Mouse (Mus musculus) 3T3-L1 (cell line): ENCODE results near the gene Ptch2.

Experiments used
- DNase-seq: peaks from one replicate; pipeline ENCODE4 v3.0.0-alpha.2; 2015; ENCODE audit warnings: low read depth, low spot score

Ptch2 gene

DNA sequence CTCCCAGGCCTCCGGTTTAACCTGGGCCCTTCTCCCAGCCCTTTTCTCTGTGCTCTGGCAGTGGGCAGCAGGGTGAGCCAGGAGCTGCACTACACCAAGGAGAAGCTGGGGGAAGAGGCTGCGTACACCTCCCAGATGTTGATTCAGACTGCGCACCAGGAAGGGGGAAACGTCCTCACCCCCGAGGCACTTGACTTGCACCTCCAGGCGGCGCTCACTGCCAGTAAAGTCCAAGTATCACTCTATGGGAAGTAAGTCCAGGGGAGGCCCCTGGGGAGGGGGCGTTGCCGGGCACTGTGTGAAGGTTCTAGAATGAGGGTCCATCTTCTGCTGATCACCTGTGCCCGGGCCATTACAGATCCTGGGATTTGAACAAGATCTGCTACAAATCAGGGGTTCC, 8.8 kb downstream of the Ptch2 start:
- no peak for DNase-seq

DNA sequence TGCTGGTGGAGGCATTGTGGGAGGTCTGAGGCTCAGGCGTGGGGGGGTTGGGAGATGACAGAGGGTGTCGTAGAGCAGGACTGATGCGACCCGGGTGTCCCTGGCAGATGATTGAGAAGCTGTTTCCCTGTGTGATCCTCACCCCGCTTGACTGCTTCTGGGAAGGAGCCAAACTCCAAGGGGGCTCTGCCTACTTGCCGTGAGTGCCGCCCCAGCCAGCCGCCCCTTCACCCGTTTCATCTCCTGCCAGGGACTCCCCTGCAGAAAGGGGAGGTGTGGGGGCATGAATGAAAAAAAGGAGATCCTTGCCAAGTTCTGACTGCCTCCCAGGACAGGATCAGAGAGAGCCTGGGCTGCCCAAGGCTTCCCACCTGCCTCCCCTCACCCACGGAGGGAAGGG, 9.3 kb downstream of the Ptch2 start:
- no peak for DNase-seq

DNA sequence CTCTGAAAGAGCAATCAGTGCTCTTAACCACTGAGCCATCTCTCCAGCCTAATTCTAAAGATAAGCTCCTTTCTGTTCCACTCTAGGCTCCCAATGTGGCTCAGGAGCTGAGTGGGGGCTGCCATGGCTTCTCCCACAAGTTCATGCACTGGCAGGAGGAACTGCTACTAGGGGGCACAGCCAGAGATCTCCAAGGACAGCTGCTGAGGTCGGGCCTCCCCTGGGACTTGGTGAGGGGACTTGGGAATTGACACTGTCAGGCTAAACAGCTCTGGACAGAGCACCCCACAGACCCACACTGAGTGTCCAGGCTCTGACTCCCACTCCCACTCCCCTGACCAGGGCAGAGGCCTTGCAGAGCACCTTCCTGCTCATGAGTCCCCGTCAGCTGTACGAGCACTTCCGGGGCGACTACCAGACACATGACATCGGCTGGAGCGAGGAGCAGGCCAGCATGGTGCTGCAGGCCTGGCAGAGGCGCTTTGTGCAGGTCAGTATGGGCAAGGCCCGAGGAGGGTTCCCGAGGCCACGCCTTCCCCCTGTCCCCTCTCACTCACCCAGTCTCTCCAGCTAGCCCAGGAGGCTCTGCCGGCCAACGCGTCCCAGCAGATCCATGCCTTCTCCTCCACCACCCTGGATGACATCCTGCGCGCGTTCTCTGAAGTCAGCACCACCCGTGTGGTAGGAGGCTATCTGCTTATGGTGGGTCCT, 12.1 kb downstream of the Ptch2 start:
- DNase-seq: no peak

DNA sequence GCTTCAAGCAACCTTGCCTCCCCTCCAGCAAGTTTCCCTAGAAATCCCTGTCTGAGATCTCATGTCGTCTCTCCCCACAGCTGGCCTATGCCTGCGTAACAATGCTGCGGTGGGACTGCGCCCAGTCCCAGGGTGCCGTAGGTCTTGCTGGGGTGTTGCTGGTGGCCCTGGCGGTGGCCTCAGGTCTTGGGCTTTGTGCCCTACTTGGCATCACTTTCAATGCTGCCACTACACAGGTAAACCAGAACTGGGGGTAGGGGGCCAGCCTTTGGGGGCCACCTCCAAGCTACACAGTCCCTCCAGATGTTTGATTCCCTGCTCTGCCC, 12.6 kb downstream of the Ptch2 start:
- DNase-seq: no peak

DNA sequence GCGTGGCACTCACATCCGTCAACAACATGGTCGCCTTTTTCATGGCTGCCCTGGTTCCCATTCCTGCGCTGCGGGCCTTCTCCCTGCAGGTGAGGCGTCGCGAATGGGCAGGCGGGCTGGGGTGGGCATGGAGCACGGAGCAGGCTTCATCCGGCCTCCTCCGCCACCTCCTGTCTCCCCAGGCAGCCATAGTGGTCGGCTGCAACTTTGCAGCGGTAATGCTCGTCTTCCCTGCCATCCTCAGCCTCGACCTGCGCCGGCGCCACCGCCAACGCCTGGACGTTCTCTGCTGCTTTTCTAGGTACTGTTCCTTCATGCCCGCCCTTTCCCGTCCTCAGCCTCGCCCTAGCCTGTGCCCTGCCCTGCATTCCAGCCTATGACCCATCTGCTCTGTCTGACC, 13.5 kb downstream of the Ptch2 start:
- no peak for DNase-seq

DNA sequence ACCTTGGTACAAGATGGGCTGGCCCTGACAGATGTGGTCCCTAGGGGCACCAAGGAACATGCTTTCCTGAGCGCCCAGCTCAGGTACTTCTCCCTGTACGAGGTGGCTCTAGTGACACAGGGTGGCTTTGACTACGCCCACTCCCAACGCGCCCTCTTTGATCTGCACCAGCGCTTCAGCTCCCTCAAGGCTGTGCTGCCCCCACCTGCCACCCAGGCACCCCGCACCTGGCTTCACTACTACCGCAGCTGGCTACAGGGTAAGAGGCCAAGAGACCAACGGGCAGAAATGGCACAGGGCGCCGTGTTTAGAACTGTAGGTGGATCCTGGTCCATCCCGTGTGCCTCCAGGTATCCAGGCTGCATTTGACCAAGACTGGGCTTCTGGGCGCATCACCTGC, 14.4 kb downstream of the Ptch2 start:
- DNase-seq: no peak

DNA sequence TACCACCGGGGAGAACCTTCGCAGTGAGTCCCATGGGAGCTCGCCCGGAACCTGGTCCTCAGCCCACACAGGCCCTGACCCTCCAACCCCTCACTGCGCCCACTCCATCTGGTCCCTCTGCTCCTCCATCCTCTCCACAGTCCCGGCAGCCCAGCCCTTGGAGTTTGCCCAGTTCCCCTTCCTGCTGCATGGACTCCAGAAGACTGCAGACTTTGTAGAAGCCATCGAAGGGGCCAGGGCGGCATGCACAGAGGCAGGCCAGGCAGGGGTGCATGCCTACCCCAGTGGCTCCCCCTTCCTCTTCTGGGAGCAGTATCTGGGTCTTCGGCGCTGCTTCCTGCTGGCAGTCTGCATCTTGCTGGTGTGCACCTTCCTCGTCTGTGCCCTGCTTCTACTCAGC, 15.1 kb downstream of the Ptch2 start:
- no peak for DNase-seq

DNA sequence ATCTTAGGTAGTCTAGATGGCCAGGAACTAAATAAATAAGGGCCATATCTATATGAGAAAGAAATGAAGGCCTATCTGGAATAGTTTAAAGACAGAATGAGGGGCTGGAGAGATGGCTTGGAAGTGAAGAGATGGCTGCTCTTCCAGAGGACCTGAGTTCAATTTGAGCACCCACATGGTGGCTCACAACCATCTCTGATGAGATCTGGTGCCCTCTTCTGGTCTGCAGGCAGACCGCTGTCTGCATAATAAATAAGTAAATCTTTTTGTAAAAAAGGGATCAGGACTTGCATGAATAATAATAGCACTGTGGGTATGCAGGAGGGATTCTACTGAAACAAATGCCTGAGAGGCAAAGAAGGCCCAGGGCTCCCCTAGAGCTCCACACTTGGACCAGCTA, 17.4 kb downstream of the Ptch2 start:
- DNase-seq: no peak

DNA sequence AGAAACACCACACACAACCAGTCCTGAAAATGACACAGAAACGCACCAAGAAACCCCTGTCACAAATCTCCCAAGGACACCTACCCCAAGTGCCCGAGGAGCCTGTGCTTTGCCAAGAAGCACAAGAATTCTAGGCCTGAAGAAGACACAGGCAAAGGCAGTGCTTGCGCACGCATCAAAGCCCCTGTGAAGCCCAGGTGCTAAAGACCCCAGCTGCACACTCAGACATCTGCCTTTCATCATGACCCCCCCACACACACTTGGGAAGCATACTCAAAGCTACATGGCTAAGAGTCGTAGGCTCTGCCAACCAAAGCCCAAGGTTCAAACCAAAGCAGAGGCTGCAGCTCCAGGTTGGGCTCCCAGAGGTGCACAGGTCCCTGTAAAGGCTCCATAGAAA, 19.7 kb downstream of the Ptch2 start:
- no peak for DNase-seq

DNA sequence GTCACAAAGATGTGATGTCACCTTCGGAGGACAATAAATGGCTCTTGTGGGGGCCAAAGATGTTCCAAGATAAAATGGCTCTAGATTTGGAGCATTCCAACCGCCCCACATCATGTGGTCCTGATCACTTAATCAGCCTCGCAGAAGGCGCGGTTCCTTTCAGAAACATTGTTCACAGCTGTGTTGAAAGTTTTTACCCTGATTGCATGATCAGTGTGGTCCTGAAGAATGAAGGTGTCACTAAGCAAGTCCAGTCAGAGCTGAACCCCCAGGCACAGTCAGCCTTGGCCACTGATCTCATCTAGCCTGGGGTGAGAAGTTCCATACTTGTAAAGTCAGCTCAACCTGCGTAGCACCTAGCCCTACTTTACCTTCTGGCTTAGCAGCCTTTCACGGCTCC, 22.1 kb downstream of the Ptch2 start:
- no peak for DNase-seq

DNA sequence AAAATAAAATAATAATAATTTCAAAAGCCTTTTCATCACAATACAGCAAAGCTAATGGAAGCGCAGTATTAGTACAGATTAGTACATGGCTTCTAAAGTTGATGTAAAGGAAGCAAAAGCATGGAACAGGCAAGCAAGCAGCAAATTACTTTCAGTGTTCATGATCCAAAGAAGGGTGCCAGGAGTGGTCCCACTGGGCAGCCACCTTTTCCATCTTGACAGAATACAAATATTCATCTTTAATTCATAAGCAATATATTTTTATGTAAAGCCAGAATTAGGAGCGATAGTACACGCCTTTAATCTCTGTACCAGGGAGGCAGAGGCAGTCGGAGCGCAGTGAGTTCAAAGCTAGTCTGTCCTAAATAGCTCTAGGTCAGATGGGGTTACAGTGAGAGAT, 23.8 kb downstream of the Ptch2 start:
- DNase-seq: no peak

DNA sequence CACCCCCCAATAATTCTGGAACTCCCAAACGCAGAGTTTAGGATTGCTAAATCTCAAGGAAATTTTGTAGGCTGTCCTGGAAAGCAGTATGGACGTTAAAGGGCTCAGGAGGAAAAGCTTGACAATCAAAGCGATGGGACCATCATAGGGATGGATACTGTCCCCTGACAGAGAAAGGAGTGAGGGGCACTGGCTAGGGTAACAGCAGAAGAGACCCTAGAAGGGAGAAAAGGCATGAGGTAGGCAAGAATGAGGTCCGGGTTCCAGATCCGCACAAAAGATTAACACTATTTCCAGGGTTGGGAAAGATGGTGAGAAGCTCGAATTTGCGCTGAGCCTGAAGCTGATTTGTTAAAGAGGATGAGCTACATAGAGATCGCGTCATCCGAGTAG, 24.2 kb downstream of the Ptch2 start:
- DNase-seq: no peak

DNA sequence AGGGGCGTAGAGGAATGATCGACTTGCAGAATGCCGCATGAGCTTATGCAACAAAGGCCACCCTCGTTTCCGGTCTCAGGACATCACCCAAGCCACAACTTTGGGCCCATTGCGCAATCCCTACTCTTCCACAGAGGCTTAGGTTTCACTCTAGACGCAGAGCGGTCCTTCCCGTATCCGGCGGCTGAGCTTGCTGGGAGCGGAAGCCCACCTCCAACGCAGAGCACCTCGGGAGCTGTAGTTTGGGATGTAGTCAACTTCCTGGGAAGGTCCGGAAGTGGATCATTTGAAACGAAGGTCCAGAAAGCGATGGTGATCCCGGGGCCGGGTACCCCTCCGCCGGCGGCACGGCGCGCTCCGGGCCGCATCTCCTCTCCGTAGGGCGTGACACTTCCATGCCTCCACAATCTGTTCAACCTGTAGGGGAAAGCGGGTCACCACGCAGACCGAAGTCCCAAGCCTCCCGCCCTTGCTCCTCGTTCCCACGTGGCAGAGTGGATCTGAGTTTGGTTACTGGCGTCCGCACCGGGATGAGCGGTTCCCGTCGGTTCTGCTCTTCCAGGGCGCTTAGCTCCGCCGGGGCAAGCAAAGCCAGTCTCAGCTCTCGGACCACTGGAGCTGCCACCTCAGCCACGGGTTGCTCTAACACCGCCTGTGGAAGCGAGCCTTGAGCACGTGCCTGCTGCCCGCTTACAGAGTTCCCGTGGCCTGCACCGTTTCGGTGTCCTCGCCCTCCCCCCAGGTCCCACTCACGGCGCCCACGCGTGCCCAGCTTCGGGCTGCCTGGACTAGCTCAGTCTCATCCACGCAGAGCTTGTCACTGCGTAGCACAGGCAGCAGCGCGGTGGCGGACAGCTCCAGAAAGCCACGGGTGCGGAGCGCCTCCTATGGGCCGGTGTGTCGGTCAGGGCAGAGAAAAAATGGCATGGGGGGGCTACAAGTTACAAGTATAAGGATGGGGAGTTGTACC, 24.9 kb downstream of the Ptch2 start:
- DNase-seq: peak; percentile 100

DNA sequence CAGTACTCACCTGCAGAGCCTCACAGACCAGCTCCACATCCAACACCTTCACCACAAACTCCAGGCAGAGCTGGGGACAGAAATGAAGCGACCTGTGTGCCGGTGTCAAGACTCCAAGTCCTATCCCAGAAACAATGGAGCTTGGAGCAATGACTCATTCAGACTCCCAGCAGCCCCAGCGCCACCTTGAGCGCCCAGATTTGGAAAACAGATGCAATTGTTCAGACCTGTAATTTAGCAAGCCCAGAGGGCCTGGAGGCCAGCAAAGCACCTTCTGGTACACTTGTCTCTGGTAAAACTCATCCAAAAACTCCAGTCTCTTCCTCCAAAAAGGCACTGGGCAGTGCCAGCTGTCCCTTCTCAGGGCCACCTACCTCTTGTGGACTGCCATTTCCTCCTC, 26.3 kb downstream of the Ptch2 start:
- DNase-seq: no peak

DNA sequence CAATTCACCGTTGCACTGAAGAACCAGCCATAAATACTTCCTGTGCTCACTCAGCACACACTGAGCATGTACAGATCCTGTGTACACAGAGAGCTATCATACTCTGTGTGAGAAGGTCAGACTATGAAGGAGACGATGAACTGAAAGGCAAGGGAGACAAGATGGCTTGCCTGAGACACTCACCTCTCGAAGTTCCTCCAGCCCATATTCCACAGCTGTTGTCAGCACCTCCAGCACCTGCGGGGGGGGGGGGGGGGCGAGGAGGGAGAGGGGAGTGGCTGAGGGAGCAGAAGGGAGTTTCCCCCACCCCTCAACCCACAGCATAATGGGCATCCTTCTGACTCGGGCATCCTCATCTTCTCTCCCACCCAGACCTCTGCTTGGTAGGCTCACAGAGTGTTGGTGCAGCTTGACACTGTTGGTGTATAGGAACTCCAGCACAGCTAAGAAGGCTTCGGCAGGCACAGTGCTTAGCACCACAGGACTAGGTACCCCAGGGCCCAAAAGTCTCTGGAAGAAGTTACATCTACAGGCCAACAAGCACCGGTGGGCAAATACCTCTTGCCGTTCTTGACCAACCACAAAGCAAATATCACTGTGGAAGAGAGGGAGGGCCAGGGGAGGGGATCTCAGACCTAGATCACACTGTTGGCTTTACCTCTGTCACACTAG, 27.8 kb downstream of the Ptch2 start:
- DNase-seq: no peak

DNA sequence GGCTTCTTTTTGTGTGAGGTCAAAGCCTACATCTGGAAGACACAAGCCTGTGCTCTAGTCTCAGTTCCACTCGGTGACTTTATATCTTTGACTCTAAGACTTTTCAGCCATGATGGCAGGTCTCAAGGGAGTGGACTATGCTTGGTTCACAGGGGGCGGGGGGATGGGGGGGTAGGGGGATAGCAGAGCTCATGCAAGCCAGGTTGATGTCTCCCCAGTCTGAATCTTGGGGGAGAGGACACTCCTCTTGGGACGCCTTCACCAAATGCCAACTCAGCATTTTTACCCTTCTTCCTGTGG, 28.3 kb downstream of the Ptch2 start:
- no peak for DNase-seq

DNA sequence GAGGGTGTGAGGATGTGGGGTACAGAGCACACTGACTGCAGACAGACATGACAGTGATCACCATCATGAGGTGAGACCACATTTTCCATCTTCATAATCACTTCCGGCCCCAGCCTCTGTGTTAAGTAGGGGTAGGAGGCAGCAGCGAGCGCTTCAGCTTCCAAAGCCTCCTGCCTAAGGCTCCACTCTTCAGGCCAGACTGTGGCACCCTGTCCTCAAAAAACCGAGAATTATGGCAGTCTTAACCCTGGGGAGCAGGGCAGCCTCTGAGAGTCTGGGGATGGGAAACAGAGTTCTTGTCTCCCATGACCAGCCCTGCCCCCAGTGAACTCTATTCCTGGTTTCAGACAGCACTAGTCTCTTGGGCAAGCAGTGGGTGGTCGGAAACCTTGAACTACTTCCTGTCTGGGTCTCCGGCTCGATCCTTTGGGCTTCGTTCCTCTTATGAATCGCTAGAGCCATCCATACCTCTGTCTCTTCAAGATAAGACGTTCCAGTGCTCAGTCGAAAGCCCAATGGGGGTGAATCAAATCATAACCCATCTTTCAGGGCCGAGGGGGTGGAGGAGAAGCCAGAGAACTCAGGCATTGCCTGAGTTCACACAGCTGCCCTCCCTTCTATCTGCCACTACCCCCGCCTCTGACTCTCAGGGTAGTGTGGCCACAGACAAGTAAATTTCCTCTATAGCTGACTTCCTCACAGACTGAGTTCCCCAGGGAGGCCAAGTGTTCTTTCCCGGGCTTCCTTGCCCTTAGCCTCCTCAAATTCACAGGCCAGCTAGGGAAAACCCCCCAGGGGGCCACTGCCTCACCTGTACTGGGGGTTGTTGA, 28.9 kb downstream of the Ptch2 start:
- peak; percentile 61 for DNase-seq

DNA sequence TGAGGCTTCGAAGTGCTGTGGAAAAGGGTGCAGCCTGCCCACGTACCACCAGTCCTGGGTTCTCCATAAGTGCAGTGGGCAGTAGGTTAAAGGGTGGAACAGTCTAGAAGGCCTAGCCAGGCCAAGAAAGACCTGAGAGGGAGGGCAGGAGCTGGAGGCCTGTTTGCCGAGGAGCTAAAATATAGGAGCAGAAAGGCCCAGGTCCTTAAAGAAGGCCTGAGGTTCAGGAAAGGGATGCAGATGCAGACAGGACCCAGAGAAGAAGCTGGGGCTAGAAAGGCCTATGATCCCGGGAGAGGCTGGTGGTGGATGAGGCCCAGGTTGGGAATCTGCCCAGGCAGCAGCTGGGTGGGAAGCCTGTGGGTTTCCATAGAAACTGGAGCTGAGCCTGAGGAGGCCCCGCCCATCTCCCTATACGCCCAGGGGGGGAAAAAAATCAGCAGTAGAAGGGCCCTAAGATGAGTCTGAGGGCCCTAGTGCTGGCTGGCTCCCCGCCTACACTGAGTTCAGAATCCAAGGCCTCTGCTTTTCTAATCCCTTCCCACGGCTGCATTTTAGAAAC, 29.6 kb downstream of the Ptch2 start, which contains the start of gene Btbd19:
TSS of gene Btbd19 (minus strand) at position 378 of the 562 bp plus-strand sequence.
- DNase-seq: peak; percentile 94

DNA sequence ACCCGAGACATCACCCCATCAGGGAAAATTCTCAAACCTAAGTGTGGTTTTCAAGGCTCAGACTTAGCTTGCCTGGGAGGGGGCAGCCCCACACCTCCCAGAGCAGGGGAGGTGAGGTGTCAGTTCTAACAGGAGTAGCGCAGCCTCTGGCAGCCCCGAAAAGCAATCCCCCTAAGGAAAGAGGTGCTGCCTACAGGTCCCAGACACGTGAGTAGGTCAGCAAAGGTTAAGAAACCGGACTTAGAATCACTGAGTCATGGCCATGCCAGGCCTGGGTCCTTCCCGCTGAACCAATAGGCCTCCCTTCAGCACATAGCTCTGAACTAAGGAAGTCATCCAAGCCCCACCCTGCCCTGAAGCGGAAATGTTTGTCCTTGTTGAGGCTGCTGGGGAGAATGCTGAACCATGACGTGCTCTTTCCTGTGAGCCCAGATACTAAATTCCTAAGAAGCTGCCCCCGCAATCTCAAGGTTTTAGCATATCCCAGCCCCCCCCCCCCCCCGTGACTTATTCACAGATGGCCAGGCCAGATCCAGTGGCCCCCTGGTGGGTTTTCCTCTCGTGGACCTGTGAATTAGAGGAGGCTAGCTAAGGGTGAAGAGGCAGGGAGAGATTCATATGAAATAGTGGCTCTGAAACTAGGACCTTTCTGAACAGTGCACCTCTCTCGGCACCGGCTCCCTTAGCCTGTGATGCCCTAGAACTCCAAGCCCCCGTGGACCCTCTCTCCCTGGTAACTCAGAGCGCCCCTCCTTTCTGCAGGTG, 30.2 kb downstream of the Ptch2 start:
- peak; percentile 100 for DNase-seq

DNA sequence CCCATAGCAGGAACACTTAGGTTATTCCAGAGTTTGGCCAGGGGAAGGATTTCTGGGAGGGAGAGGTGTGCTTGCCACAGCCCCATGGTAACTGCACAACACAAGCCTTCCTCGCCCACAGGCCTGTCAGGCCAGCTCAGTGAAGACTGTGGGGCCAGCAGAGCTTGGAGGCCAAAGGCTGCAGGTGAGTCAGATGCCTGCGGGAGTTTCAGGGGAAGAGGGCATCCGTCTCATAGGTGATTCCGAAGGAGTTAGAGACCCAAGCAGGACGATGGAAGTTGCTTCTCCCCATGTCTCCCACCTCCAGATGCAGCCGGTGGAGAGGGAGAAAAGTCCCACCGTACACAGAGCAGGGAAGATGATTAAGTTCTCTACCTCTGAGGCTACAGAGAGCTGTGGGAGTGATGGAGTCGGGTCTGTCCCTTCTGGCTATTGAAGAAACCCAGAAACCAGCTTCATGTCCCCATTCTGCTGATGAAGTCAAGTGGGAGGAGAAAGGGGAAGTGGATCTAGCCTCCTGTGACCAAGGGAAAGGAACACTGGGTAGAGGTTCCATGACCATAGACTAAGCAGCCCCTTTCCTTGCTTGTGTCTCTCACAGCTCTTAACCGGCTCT, 30.9 kb downstream of the Ptch2 start, which contains the start of gene Tctex1d4:
TSS of gene Tctex1d4 (plus strand) at position 120 of the 616 bp plus-strand sequence.
- peak; percentile 64 for DNase-seq
